Mouse (Mus musculus) ZHBTc4 (cell line): ENCODE data around the gene Sulf2.
A peak's percentile ranks its signal among the peaks of the same experiment; 100 is the strongest.
"Not testable (repeated sequence)": the region's sequence is repeated elsewhere in the genome, so short reads cannot be mapped to it uniquely, and the experiment has no call there.

Experiments used
- DNase-seq: peaks from one replicate; pipeline ENCODE4 v3.0.0-alpha.2; 2011; ENCODE audit warnings: low read depth, low spot score

Gene Sulf2

GRCm38 (mm10) chr2:166155454-166155815 is at the start of gene Sulf2:
Gene Sulf2, minus strand, starts transcription at chr2:166155663.
- DNase-seq, result peak; percentile 76

DNA sequence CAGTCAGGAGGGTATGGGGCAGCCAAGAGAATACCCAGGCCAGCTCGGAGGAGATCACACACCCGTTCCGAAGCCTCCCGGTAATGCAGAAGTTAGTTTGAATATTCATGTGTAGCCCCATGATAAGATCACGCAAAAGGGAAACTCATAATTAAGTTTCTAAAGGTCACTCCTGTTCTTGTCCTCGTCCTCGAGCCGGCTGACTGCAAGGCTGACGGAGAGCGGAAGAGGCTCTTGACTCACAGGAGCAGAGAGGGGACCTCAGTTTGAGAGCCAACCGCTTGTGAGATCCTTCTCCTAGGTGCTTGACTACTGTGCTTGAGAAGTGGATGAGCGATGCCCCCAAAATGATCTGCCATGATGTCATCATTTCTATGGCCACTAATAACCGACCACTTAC is 48.7 kb upstream of the Sulf2 start:
- DNase-seq, result no peak

DNA sequence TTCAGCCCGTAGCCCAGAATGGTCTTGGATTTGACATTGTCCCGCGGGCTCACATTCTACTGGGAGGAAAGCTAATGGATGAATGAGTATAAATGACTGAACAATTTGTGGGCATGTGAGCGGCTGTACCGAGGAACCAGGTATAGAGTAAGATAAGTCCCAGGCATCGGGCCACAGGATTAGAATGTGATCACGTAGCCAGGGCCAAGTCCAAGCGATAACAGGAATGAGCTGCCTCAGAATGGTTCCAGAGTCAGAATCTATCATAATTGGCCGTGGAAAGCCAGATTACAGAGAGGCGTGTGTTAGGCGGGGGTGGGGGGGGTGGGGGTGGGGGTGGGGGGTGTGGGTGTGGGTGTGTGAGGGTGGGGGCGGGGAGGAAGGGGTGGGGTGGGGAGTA is 48.2 kb upstream of the Sulf2 start:
- DNase-seq, result no peak

DNA sequence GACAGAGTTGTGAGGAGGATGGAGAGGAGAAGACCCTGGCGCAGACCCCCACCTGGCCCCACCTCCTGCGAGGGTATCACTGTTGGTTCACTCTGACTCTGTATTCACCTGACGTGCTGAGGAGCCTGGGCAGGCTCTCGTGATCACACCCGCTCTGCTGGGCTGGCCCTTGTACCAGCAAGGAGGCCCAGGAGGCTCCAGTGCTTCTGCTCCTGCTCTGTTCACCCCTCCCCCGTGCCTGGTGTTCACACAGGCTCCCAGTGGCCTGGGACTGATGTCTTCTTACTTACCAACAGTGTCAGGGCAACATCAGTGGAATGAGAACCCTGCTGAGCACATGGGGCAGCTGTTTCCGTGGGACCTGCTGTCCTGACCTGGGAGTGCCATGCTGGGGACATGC is 42.5 kb upstream of the Sulf2 start:
- DNase-seq, result no peak

DNA sequence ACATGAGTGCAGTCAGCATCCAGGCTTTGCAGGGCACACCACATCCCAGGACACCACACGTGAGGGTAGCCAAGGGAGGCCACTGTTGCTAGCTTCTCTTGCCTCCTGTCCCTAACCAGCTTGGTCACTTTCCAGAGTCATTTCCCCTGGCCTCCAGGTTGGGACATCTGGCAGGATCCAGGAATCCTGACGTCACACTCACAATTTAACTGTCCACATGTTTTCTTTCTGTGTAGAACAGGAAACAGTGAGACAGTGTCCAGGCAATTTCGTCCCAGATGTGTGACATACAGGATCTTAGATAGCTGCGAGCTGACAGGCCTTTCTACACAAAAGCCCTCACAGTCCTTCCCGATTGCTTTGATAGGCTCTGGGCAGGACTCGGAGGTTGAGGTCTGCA is 41.6 kb upstream of the Sulf2 start:
- no peak for DNase-seq

- no peak for DNase-seq
These were observed 40.8 kb upstream of the Sulf2 start for GRCm38 (mm10) chr2:166196080-166196786.

GRCm38 (mm10) chr2:166195041-166195440 is 39.6 kb upstream of the Sulf2 start:
- no peak for DNase-seq

- DNase-seq, result peak; percentile 96
These were observed 38.8 kb upstream of the Sulf2 start for GRCm38 (mm10) chr2:166194112-166194758.

DNA sequence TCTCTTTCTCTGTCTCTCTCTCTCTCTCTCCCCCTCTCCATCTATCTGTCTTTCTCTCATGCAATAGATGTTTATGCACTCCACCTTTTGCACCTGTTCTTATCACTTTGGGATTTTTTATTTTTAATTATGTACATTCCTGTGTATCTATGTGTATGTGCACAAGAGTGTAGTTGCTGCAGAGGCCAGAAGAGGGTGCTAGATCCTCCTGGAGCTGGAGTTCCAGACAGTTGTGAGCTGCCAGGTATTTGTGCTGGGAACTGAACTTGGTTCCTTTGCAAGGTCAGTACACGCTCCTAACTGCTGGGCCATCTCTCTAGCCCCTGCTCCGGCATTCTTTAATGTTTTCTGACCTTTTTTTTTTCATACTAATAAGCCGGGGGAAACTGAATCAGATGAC is 38.0 kb upstream of the Sulf2 start:
- peak; percentile 72 for DNase-seq

DNA sequence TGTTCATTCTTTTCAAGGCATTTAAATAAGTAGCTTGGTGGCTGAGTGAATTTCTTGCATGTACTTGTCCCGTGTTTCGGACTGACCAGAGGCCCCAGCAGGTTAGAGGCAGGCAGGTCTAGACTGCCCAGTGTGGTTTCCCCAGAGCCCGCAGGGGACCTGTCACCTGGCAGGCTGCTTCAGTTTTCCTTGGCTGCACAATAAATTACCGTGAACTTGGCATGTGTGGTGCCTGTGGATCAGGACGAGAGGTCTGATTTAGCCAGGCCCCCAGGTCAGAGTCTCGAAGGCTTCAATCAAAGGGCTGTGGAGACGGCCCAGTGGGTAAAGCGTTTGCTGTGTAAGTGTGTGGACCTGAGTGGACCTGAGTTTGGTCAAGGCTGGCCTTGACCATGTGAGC is 35.4 kb upstream of the Sulf2 start:
- no peak for DNase-seq

DNA sequence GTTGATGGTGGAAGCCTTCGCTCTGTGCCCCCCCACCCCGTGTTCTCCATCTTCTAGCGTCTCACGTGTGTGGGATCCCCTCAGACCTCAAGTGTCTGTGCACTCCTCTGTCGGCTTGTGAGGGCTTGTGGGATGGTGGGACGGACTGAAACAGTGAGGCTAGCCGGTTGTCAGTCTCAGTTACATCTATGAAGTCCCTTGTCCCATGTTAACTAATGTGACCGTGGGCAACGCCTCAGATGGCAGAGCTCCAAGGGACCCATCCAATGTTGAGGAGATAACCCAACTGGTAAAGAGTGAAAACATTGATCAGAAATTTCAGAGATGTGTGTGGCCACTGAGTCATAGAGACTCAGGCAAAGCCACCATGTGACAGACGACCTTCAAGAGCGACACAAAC is 33.7 kb upstream of the Sulf2 start:
- DNase-seq, result no peak

DNA sequence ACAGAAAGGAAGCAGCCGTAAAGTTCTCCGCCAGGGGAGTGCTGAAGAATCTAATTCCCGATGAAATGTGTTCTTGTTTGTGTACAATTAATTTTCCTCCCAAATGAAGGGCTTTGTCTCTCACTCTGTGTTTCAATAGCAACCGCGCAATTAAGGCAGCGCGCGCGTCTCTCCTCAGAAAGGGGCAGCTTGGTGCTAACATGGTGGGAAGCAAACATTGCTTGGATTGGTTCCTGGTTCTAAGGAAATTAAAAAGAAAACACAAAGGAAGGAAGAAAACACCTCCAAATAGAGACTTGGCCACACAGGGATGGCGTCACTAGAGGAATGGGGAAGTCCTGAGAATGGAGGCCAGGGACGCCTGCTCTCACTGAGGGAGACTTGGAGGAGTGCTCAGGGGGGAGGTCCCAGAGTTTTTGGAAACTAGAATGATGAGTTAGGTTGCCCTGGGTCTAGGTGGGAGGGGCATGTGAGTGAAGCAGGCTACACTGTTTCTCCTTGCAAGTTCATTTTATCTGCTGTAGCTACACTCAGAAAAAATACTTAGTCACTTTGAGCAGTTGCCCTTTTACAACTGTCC is 32.5 kb upstream of the Sulf2 start:
- DNase-seq, result not testable (repeated sequence)

GRCm38 (mm10) chr2:166187319-166187718 is 31.9 kb upstream of the Sulf2 start:
- not testable (repeated sequence) for DNase-seq

DNA sequence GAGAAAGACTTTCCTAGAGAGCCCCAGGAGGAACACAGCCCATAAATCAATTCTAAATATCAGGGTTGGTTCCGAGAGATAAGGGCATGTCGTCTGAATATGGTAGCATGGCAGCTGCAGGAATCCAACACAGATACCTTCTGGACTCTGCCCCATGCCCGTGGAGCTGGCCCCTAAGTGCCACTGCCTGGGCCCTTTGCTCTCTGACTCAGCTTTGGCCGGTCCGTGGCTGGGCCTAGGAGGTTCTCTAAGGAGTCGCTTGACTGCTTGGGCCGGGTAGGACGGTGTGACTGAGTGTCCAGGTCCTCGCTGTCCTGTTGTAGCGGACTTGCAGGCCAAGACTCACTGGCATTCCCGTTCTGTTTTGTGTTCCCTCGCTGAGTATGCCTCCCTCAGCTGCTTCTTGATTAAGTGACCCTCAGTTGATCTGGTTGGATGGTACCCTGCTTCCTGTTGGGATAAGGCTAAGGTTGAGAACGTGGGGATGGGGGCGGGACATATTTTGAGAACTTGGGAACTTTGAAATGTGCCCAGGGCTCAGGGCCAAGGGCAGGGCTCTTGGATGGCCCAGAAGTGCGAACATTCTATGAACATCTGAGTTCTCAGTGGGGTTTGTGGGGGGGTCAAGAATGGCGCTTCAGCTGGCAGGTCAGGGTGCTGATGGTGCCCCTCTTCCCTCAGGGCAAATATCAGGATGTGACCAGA is 30.9 kb upstream of the Sulf2 start:
- DNase-seq, result no peak

DNA sequence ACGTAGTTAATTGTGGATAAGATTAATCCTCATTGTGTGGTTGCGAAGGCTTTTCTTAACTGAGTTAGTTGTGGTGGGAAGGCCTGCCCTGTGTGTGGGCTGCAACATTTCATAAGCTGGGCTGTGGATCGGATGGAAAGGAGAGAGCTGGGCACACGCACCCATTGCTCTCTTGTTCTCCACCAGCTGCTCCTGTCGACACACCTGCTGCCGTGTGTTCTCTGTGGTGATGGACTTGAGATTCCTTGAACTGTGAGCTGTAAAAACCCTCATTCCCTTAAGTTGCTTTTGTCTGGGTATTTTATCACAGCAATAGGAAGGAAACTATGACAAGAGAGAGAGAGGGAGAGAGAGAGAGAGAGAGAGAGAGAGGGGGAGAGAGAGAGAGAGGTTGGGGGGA is 30.3 kb upstream of the Sulf2 start:
- no peak for DNase-seq

- peak; percentile 93 for DNase-seq
These were observed 29.0 kb upstream of the Sulf2 start for GRCm38 (mm10) chr2:166184417-166184816.

GRCm38 (mm10) chr2:166182009-166182685 is 26.7 kb upstream of the Sulf2 start:
- no peak for DNase-seq

GRCm38 (mm10) chr2:166180744-166181508 is 25.5 kb upstream of the Sulf2 start:
- no peak for DNase-seq

GRCm38 (mm10) chr2:166180136-166180649 is 24.7 kb upstream of the Sulf2 start:
- no peak for DNase-seq

- DNase-seq, result no peak
These were observed 24.1 kb upstream of the Sulf2 start for GRCm38 (mm10) chr2:166179457-166180101.
